Comparison of ENCODE assay signal across 8 mouse cellular contexts in genomic region chr1:136259893-136260634, GRCm38 (mm10). TPM values are rescaled to one million over a fixed set of nuclear protein-coding genes. Genes with fewer than 3 reads are reported as not detected.
DNase-seq lines count a peak whose midpoint lies in the region; ATAC-seq and TF ChIP-seq lines count a peak whose summit lies in the region.
"Had no signal": no experiment of that assay in that cellular context is flagged by ENCODE, and none has a peak within 500 bp of the region (broad histone marks: within the 10 kb centered on the region; RNA-seq: fewer than 3 reads in every experiment).

No protein-coding gene starts in this region.

- peaks cover 29% of the 10 kb centered on the region for H3K27me3 ChIP-seq in embryonic facial prominence, embryonic 11.5 days (ENCODE audit: control insufficient read depth, insufficient read depth, low read length)
- H3K27me3 ChIP-seq in limb, embryonic 12.5 days, result peaks cover 79% of the 10 kb centered on the region
- peaks cover 5% of the 10 kb centered on the region; the same call in 1 of the 2 replicates for H3K27me3 ChIP-seq in midbrain, postnatal 0 days (ENCODE audit: insufficient read depth, low read length)
- no peaks in the 10 kb centered on the region for H3K27me3 ChIP-seq in testis, adult 2 months (ENCODE audit: control insufficient read depth, insufficient read depth, low read length)

- TF ChIP-seq POLR2A in brain, embryonic 14.5 days (IDR thresholded peaks at IDR 0.05; ENCODE audit: borderline replicate concordance, extremely low read depth, insufficient read depth, insufficient read length, poor library complexity, severe bottlenecking), result 0 out of 2 replicates have a peak, but pooled peaks have one; percentile 34
- TF ChIP-seq POLR2A in testis, adult 2 months (IDR thresholded peaks at IDR 0.05; ENCODE audit: control insufficient read depth, low read depth, low read length), result no peak

- H3K4me2 ChIP-seq in embryonic facial prominence, embryonic 11.5 days (ENCODE audit: low read depth, low read length), result peak overlapping the region; percentile 93
- peak overlapping the region; percentile 95 for H3K4me2 ChIP-seq in limb, embryonic 12.5 days
- peak overlapping the region; percentile 94 for H3K4me2 ChIP-seq in midbrain, postnatal 0 days (ENCODE audit: low read depth, low read length, poor library complexity, severe bottlenecking)

- H3K36me3 ChIP-seq in embryonic facial prominence, embryonic 11.5 days (replicated peaks; ENCODE audit: control insufficient read depth, insufficient read depth, low read depth, low read length), result no peaks in the 10 kb centered on the region
- no peaks in the 10 kb centered on the region for H3K36me3 ChIP-seq in limb, embryonic 12.5 days
- H3K36me3 ChIP-seq in midbrain, postnatal 0 days (ENCODE audit: insufficient read depth, low read length), result no peaks in the 10 kb centered on the region
- no peaks in the 10 kb centered on the region for H3K36me3 ChIP-seq in testis, adult 2 months (ENCODE audit: control insufficient read depth, insufficient read depth, low read length)

- WGBS in embryonic facial prominence, embryonic 11.5 days, result under 1% methylated on average over 75 of the region's 95 CpGs
- under 1% methylated on average over 86 of the region's 95 CpGs for WGBS in limb, embryonic 12.5 days
- under 1% methylated on average over 94 of the region's 95 CpGs for WGBS in midbrain, postnatal 0 days

- peak; percentile 89 for DNase-seq in brain, embryonic 14.5 days (ENCODE audit: low read depth)
- DNase-seq in embryonic facial prominence, embryonic 11.5 days (ENCODE audit: low spot score), result peak; percentile 73
- peak; percentile 55 to 66 for DNase-seq in heart, adult 18-20 months
- peak; percentile 70 for DNase-seq in kidney, adult 18-20 months
- peak; percentile 84 for DNase-seq in midbrain, postnatal 0 days (ENCODE audit: low spot score)

- no peaks in the 10 kb centered on the region for H3K4me1 ChIP-seq in embryonic facial prominence, embryonic 11.5 days (ENCODE audit: control insufficient read depth, insufficient read depth, low read length)
- peaks cover 20% of the 10 kb centered on the region for H3K4me1 ChIP-seq in limb, embryonic 12.5 days (replicated peaks)
- peaks cover 8% of the 10 kb centered on the region; the same call in 1 of the 2 replicates for H3K4me1 ChIP-seq in midbrain, postnatal 0 days (ENCODE audit: insufficient read depth, low read length)
- peaks cover 16% of the 10 kb centered on the region for H3K4me1 ChIP-seq in testis, adult 2 months (ENCODE audit: control insufficient read depth, insufficient read depth, low read length)

- ATAC-seq in embryonic facial prominence, embryonic 11.5 days (replicated peaks; ENCODE audit: insufficient number of reproducible peaks, low FRiP score, low TSS enrichment, low read depth), result peak; percentile 67
- ATAC-seq in limb, embryonic 12.5 days (ENCODE audit: insufficient number of reproducible peaks, insufficient read depth, low FRiP score, low TSS enrichment, low read depth), result peak; percentile 60
- ATAC-seq in midbrain, postnatal 0 days (ENCODE audit: low FRiP score), result peak; percentile 82

- H3K27ac ChIP-seq in embryonic facial prominence, embryonic 11.5 days (replicated peaks; ENCODE audit: low read depth, low read length), result no peak overlapping the region
- H3K27ac ChIP-seq in limb, embryonic 12.5 days, result no peak overlapping the region
- peak overlapping the region; percentile 65 for H3K27ac ChIP-seq in midbrain, postnatal 0 days (ENCODE audit: low read depth, low read length)
- no peak overlapping the region for H3K27ac ChIP-seq in testis, adult 2 months (ENCODE audit: control insufficient read depth, insufficient read depth, low read depth, low read length)
- H3K27ac ChIP-seq: macrophage had no signal

- H3K9me3 ChIP-seq in embryonic facial prominence, embryonic 11.5 days (replicated peaks; ENCODE audit: control insufficient read depth, low read length), result no peaks in the 10 kb centered on the region
- no peaks in the 10 kb centered on the region for H3K9me3 ChIP-seq in limb, embryonic 12.5 days
- no peaks in the 10 kb centered on the region for H3K9me3 ChIP-seq in midbrain, postnatal 0 days (ENCODE audit: low read length)

- TF ChIP-seq CTCF in brain, embryonic 14.5 days (IDR thresholded peaks at IDR 0.05; ENCODE audit: borderline replicate concordance, extremely low read depth, insufficient read depth, insufficient read length), result no peak
- no peak for TF ChIP-seq CTCF in midbrain, postnatal 0 days (IDR thresholded peaks at IDR 0.05)
- no peak for TF ChIP-seq CTCF in testis, adult 2 months (IDR thresholded peaks at IDR 0.05; ENCODE audit: control insufficient read depth, insufficient read depth, insufficient replicate concordance, low read depth, low read length)

- H3K4me3 ChIP-seq in embryonic facial prominence, embryonic 11.5 days (ENCODE audit: low read depth, low read length), result peak overlapping the region; percentile 47
- H3K4me3 ChIP-seq in limb, embryonic 12.5 days (replicated peaks), result peak overlapping the region; percentile 60
- H3K4me3 ChIP-seq in midbrain, postnatal 0 days (ENCODE audit: low read depth, low read length), result peak overlapping the region; percentile 56
- peak overlapping the region; percentile 75 for H3K4me3 ChIP-seq in testis, adult 2 months (ENCODE audit: control insufficient read depth, low read depth, low read length)

- peak overlapping the region; percentile 49 for H3K9ac ChIP-seq in embryonic facial prominence, embryonic 11.5 days (replicated peaks; ENCODE audit: low read length)
- H3K9ac ChIP-seq in limb, embryonic 12.5 days (replicated peaks), result peak overlapping the region; percentile 66
- H3K9ac ChIP-seq in midbrain, postnatal 0 days (replicated peaks; ENCODE audit: low read length, poor library complexity, severe bottlenecking), result peak overlapping the region; percentile 71

RNA-seq across cellular contexts. Expression of gene Gpr25, which starts 0.6 kb away (rescaled TPM):
- polyA plus RNA-seq in brain, embryonic 14.5 days (2012; rRNA removed), result 2.7 and 3.6 TPM in 2 replicates
- not detected in 2 replicates for polyA plus RNA-seq in embryonic facial prominence, embryonic 11.5 days (2014; fragmentation: Nextera tagmentation; extraction: Ambion mirVana)
- not detected for total RNA-seq in heart, adult 18-20 months (2021)
- not detected in 2 replicates for polyA plus RNA-seq in limb, embryonic 12.5 days (2016; fragmentation: Nextera tagmentation; extraction: Ambion mirVana)
- 1.3 and 2.8 TPM in 2 replicates for total RNA-seq in midbrain, postnatal 0 days (2014; rRNA removed)
- 1.7 and 2.1 TPM in 2 replicates for polyA plus RNA-seq in midbrain, postnatal 0 days (2015; fragmentation: Nextera tagmentation; extraction: Ambion mirVana)
- polyA plus RNA-seq in testis, adult 2 months (2012; rRNA removed), result 0.57 and 0.58 TPM in 2 replicates
- polyA plus RNA-seq: macrophage had no signal

RNA-seq across cellular contexts. Expression of gene Inava, which starts 26.0 kb away (rescaled TPM):
- polyA plus RNA-seq in brain, embryonic 14.5 days (2012; rRNA removed), result 8.2 and 11.6 TPM in 2 replicates
- polyA plus RNA-seq in embryonic facial prominence, embryonic 11.5 days (2014; fragmentation: Nextera tagmentation; extraction: Ambion mirVana), result 15.7 and 20.4 TPM in 2 replicates
- not detected for total RNA-seq in heart, adult 18-20 months (2021)
- polyA plus RNA-seq in limb, embryonic 12.5 days (2016; fragmentation: Nextera tagmentation; extraction: Ambion mirVana), result 25.4 and 28.4 TPM in 2 replicates
- 4.1 and 5.2 TPM in 2 replicates for total RNA-seq in midbrain, postnatal 0 days (2014; rRNA removed)
- 1.4 and 2.2 TPM in 2 replicates for polyA plus RNA-seq in midbrain, postnatal 0 days (2015; fragmentation: Nextera tagmentation; extraction: Ambion mirVana)
- 23.3 and 28.7 TPM in 2 replicates for polyA plus RNA-seq in testis, adult 2 months (2012; rRNA removed)
- polyA plus RNA-seq: macrophage had no signal

RNA-seq across cellular contexts. Expression of gene Mroh3, which starts 47.4 kb away (rescaled TPM):
- 0.50 and 0.77 TPM in 2 replicates for polyA plus RNA-seq in brain, embryonic 14.5 days (2012; rRNA removed)
- 0.54 TPM in 1 of 2 replicates, not detected in the other for polyA plus RNA-seq in embryonic facial prominence, embryonic 11.5 days (2014; fragmentation: Nextera tagmentation; extraction: Ambion mirVana)
- total RNA-seq in heart, adult 18-20 months (2021), result not detected
- polyA plus RNA-seq in limb, embryonic 12.5 days (2016; fragmentation: Nextera tagmentation; extraction: Ambion mirVana), result 0.23 and 0.40 TPM in 2 replicates
- total RNA-seq in midbrain, postnatal 0 days (2014; rRNA removed), result 0.27 TPM in 1 of 2 replicates, not detected in the other
- polyA plus RNA-seq in midbrain, postnatal 0 days (2015; fragmentation: Nextera tagmentation; extraction: Ambion mirVana), result not detected in 2 replicates
- polyA plus RNA-seq in testis, adult 2 months (2012; rRNA removed), result 11.9 and 13.3 TPM in 2 replicates
- polyA plus RNA-seq: macrophage had no signal
